Mouse (Mus musculus) ES-Bruce4 (cell line): ENCODE measurements around the gene Gm28043. TPM values are rescaled to one million over a fixed set of nuclear protein-coding genes. Genes with fewer than 3 reads are reported as not detected.

Experiments used
- H3K27ac ChIP-seq: 2 replicates; pipeline ENCODE4 v1.5.1; 2012; ENCODE audit warnings: low read length, inconsistent platforms; ENCODE audit not compliant: insufficient read depth
- H3K27me3 ChIP-seq: 2 replicates; pipeline ENCODE4 v1.6.1; 2012; ENCODE audit warnings: mild to moderate bottlenecking, low read length, inconsistent platforms; ENCODE audit not compliant: control insufficient read depth, poor library complexity, insufficient read depth, severe bottlenecking
- H3K36me3 ChIP-seq: 2 replicates; pipeline ENCODE4 v1.6.1; 2012; ENCODE audit warnings: inconsistent platforms, mild to moderate bottlenecking, low read length, moderate library complexity; ENCODE audit not compliant: control insufficient read depth, poor library complexity, insufficient read depth, severe bottlenecking
- H3K4me1 ChIP-seq: one replicate; pipeline ENCODE4 v1.8.1; 2011; ENCODE audit warnings: low read length; ENCODE audit not compliant: control insufficient read depth, insufficient read depth
- H3K4me3 ChIP-seq: 2 replicates; pipeline ENCODE4 v1.5.1; 2011; ENCODE audit warnings: low read depth, mild to moderate bottlenecking, low read length
- H3K9ac ChIP-seq: 2 replicates; pipeline ENCODE4 v1.6.1; 2012; ENCODE audit warnings: low read depth, mild to moderate bottlenecking, inconsistent platforms; ENCODE audit not compliant: poor library complexity, severe bottlenecking
- H3K9me3 ChIP-seq: replicated peaks from 2 replicates; pipeline ENCODE4 v1.6.1; 2012; ENCODE audit warnings: mild to moderate bottlenecking, low read length, inconsistent platforms; ENCODE audit not compliant: control insufficient read depth, poor library complexity, insufficient read depth, severe bottlenecking
- CTCF ChIP-seq: IDR thresholded peaks from one replicate; pipeline ENCODE4 v1.8.1; 2011; ENCODE audit warnings: low read depth, low read length
- EP300 ChIP-seq: IDR thresholded peaks from 2 replicates; pipeline ENCODE4 v1.6.1; 2011; ENCODE audit warnings: low read depth, low read length; ENCODE audit not compliant: insufficient read depth
- POLR2A ChIP-seq: IDR thresholded peaks from one replicate; pipeline ENCODE4 v1.8.1; 2011; ENCODE audit warnings: low read length; ENCODE audit not compliant: insufficient read depth
- polyA plus RNA-seq: library from polyadenylated mRNA; stranded (reverse); fragments of >200 nt; gene quantifications from 2 replicates; pipeline ENCODE4 v1.2.4, GENCODE M21; 2011; ENCODE audit warnings: low read depth; ENCODE audit not compliant: missing spikeins, insufficient read depth, insufficient read length

Gm28043 gene
- polyA plus RNA-seq, 1 experiment: 4.8 TPM

GRCm38 (mm10) chr17:29693571-29693970 is 78.9 kb downstream of the Gm28043 start:
- H3K36me3 ChIP-seq: peaks cover 24% of the 10 kb centered on the region
- no peak overlapping the region for H3K9ac ChIP-seq
- no peaks in the 10 kb centered on the region for H3K4me1 ChIP-seq
- H3K9me3 ChIP-seq: no peaks in the 10 kb centered on the region
- H3K27me3 ChIP-seq: no peaks in the 10 kb centered on the region
- no peak overlapping the region for H3K4me3 ChIP-seq
- H3K27ac ChIP-seq: no peak overlapping the region
- TF ChIP-seq POLR2A (no peak), EP300 (no peak), CTCF (no peak)

GRCm38 (mm10) chr17:29694516-29694915 is 79.8 kb downstream of the Gm28043 start:
- Histone ChIP-seq H3K27me3 (no peaks in the 10 kb centered on the region), H3K9ac (no peak overlapping the region), H3K27ac (no peak overlapping the region), H3K9me3 (no peaks in the 10 kb centered on the region), H3K4me1 (no peaks in the 10 kb centered on the region), H3K4me3 (no peak overlapping the region), H3K36me3 (peaks cover 27% of the 10 kb centered on the region)
- TF ChIP-seq EP300: no peak
- TF ChIP-seq POLR2A: no peak
- TF ChIP-seq CTCF: no peak

- no peak for TF ChIP-seq EP300
- TF ChIP-seq POLR2A: no peak
- TF ChIP-seq CTCF: no peak
- Histone ChIP-seq H3K27me3 (no peaks in the 10 kb centered on the region), H3K36me3 (peaks cover 27% of the 10 kb centered on the region), H3K27ac (no peak overlapping the region), H3K9me3 (no peaks in the 10 kb centered on the region), H3K9ac (no peak overlapping the region), H3K4me1 (no peaks in the 10 kb centered on the region), H3K4me3 (no peak overlapping the region)
Observed at GRCm38 (mm10) chr17:29696940-29697339, 82.3 kb downstream of the Gm28043 start.

- no peak overlapping the region for H3K9ac ChIP-seq
- H3K4me1 ChIP-seq: no peaks in the 10 kb centered on the region
- no peaks in the 10 kb centered on the region for H3K27me3 ChIP-seq
- H3K36me3 ChIP-seq: peaks cover 29% of the 10 kb centered on the region
- H3K4me3 ChIP-seq: no peak overlapping the region
- no peak overlapping the region for H3K27ac ChIP-seq
- TF ChIP-seq EP300 (no peak), CTCF (no peak), POLR2A (no peak)
- no peaks in the 10 kb centered on the region for H3K9me3 ChIP-seq
Observed at GRCm38 (mm10) chr17:29698421-29698820, 83.7 kb downstream of the Gm28043 start.

- TF ChIP-seq EP300 (no peak), POLR2A (no peak), CTCF (no peak)
- no peak overlapping the region for H3K4me3 ChIP-seq
- no peaks in the 10 kb centered on the region for H3K4me1 ChIP-seq
- H3K36me3 ChIP-seq: peaks cover 29% of the 10 kb centered on the region
- no peak overlapping the region for H3K27ac ChIP-seq
- H3K9ac ChIP-seq: no peak overlapping the region
- no peaks in the 10 kb centered on the region for H3K27me3 ChIP-seq
- no peaks in the 10 kb centered on the region for H3K9me3 ChIP-seq
Observed at GRCm38 (mm10) chr17:29700573-29700972, 85.9 kb downstream of the Gm28043 start.

GRCm38 (mm10) chr17:29702938-29703710 is 88.4 kb downstream of the Gm28043 start:
- no peak overlapping the region for H3K9ac ChIP-seq
- H3K36me3 ChIP-seq: peaks cover 14% of the 10 kb centered on the region
- H3K9me3 ChIP-seq: no peaks in the 10 kb centered on the region
- H3K27ac ChIP-seq: no peak overlapping the region
- no peaks in the 10 kb centered on the region for H3K27me3 ChIP-seq
- TF ChIP-seq POLR2A: no peak
- no peaks in the 10 kb centered on the region for H3K4me1 ChIP-seq
- H3K4me3 ChIP-seq: no peak overlapping the region
